Mouse (Mus musculus) layer of hippocampus, postnatal 10 days (tissue): ENCODE measurements at regions not wholly inside any gene's neighbourhood (a gene's known extent, or its start where the extent isn't known, plus 50 kb on each side); places are given as distances from the start of the nearest gene placed in this dataset.

Source experiments
- DNase-seq, 2 experiments: peaks; one replicate each; pipeline ENCODE4 v3.0.0; 2021; ENCODE audit warnings: low spot score in 2 of 2

- no peak for DNase-seq
These were observed 362.8 kb upstream of the Pcsk5 start for GRCm38 (mm10) chr19:18200105-18200782.

- no peak for DNase-seq
These were observed 351.8 kb upstream of the Pcsk5 start for GRCm38 (mm10) chr19:18189102-18189742.

- DNase-seq: no peak
These were observed 350.9 kb upstream of the Pcsk5 start for GRCm38 (mm10) chr19:18188122-18188866.

GRCm38 (mm10) chr19:18185767-18186554 is 348.5 kb upstream of the Pcsk5 start:
- DNase-seq: no peak

- no peak for DNase-seq
These were observed 347.8 kb upstream of the Pcsk5 start for GRCm38 (mm10) chr19:18185211-18185610.

- no peak for DNase-seq
These were observed 338.8 kb upstream of the Pcsk5 start for GRCm38 (mm10) chr19:18176200-18176599.

GRCm38 (mm10) chr19:18146494-18146893 is 309.1 kb upstream of the Pcsk5 start:
- no peak for DNase-seq

- no peak for DNase-seq
These were observed 293.5 kb upstream of the Pcsk5 start for GRCm38 (mm10) chr19:18130936-18131335.

- no peak for DNase-seq
These were observed 291.4 kb upstream of the Pcsk5 start for GRCm38 (mm10) chr19:18128786-18129185.

- no peak for DNase-seq
These were observed 268.8 kb upstream of the Pcsk5 start for GRCm38 (mm10) chr19:18106236-18106635.

- DNase-seq: no peak
These were observed 267.2 kb upstream of the Pcsk5 start for GRCm38 (mm10) chr19:18104590-18104989.

- no peak for DNase-seq
These were observed 264.2 kb upstream of the Pcsk5 start for GRCm38 (mm10) chr19:18101423-18102341.

GRCm38 (mm10) chr19:18083312-18083711 is 245.9 kb upstream of the Pcsk5 start:
- DNase-seq: no peak

GRCm38 (mm10) chr19:18068919-18069318 is 231.5 kb upstream of the Pcsk5 start:
- no peak for DNase-seq

GRCm38 (mm10) chr19:18067855-18068494 is 230.5 kb upstream of the Pcsk5 start:
- no peak for DNase-seq

GRCm38 (mm10) chr19:18057256-18057890 is 219.9 kb upstream of the Pcsk5 start:
- DNase-seq: no peak

- no peak for DNase-seq
These were observed 219.2 kb upstream of the Pcsk5 start for GRCm38 (mm10) chr19:18056414-18057254.

GRCm38 (mm10) chr19:18050353-18050752 is 212.9 kb upstream of the Pcsk5 start:
- no peak for DNase-seq

- DNase-seq: no peak
These were observed 196.8 kb upstream of the Pcsk5 start for GRCm38 (mm10) chr19:18034225-18034624.
